Mouse (Mus musculus) heart, embryonic 13.5 days (tissue): ENCODE data around the gene Rnf213. TPM values are rescaled to one million over a fixed set of nuclear protein-coding genes. Genes with fewer than 3 reads are reported as not detected.

Source experiments
- ATAC-seq: fragments of 200-750 bp; cut with Nextera tagmentation; 2 replicates; pipeline ENCODE4 v1.8.0; 2017; ENCODE audit warnings: moderate TSS enrichment; ENCODE audit not compliant: insufficient number of reproducible peaks, low FRiP score, low TSS enrichment; ENCODE audit errors: extremely low read depth
- H3K27ac ChIP-seq: fragments of 300-500 bp; sonication (generic); replicated peaks from 2 replicates; pipeline ENCODE4 v1.5.1; 2015; ENCODE audit warnings: moderate library complexity, mild to moderate bottlenecking, inconsistent platforms
- H3K27me3 ChIP-seq: fragments of 300-500 bp; sonication (generic); replicated peaks from 2 replicates; pipeline ENCODE4 v1.6.1; 2015; ENCODE audit warnings: mild to moderate bottlenecking, inconsistent platforms
- H3K36me3 ChIP-seq: fragments of 300-500 bp; sonication (generic); 2 replicates; pipeline ENCODE4 v1.6.1; 2015; ENCODE audit warnings: mild to moderate bottlenecking, inconsistent platforms
- H3K4me1 ChIP-seq: fragments of 300-500 bp; sonication (generic); 2 replicates; pipeline ENCODE4 v1.6.1; 2015; ENCODE audit warnings: inconsistent platforms
- H3K4me2 ChIP-seq: fragments of 300-500 bp; sonication (generic); 2 replicates; pipeline ENCODE4 v1.6.1; 2015; ENCODE audit warnings: inconsistent platforms, mild to moderate bottlenecking, moderate library complexity
- H3K4me3 ChIP-seq: fragments of 300-500 bp; sonication (generic); 2 replicates; pipeline ENCODE4 v1.5.1; 2015; ENCODE audit warnings: moderate library complexity, mild to moderate bottlenecking, inconsistent platforms
- H3K9ac ChIP-seq: fragments of 300-500 bp; sonication (generic); 2 replicates; pipeline ENCODE4 v1.6.1; 2015; ENCODE audit warnings: inconsistent platforms, mild to moderate bottlenecking, moderate library complexity
- H3K9me3 ChIP-seq: fragments of 300-500 bp; sonication (generic); 2 replicates; pipeline ENCODE4 v1.6.1; 2016; ENCODE audit warnings: inconsistent platforms
- whole genome bisulfite sequencing: fragments of 180-500 bp; shearing (Covaris S2); methylation state at CpG from one replicate; pipeline ENCODE4 v1.1.7; 2015; ENCODE audit warnings: mixed read lengths; 5-methylcytosine and 5-hydroxymethylcytosine counted together
- polyA plus RNA-seq: library from polyadenylated mRNA; unstranded; fragments of >200 nt; fragmentation: Nextera tagmentation; extraction: Ambion mirVana; gene quantifications from 2 replicates; pipeline ENCODE4 v1.2.1, GENCODE M21; 2015

The Rnf213 gene
- polyA plus RNA-seq, 1 experiment from 2014 or later, result 6.8 TPM

- H3K4me2 ChIP-seq, result no peak overlapping the region
- no peak overlapping the region for H3K4me3 ChIP-seq
- H3K4me1 ChIP-seq, result no peaks in the 10 kb centered on the region
- H3K36me3 ChIP-seq, result peaks cover 92% of the 10 kb centered on the region
- no peak overlapping the region for H3K27ac ChIP-seq
- no peaks in the 10 kb centered on the region for H3K27me3 ChIP-seq
- H3K9ac ChIP-seq, result no peak overlapping the region
- no peaks in the 10 kb centered on the region for H3K9me3 ChIP-seq
- ATAC-seq, result no peak
These were observed 110.8 kb downstream of the Rnf213 start for GRCm38 (mm10) chr11:119503675-119504074.

GRCm38 (mm10) chr11:119506386-119506785 lies 113.5 kb downstream of the Rnf213 start:
- WGBS, result 76% methylated on average over 4 of the region's 4 CpGs
- Histone ChIP-seq H3K9me3 (no peaks in the 10 kb centered on the region), H3K4me1 (no peaks in the 10 kb centered on the region), H3K4me3 (no peak overlapping the region), H3K27me3 (no peaks in the 10 kb centered on the region), H3K27ac (no peak overlapping the region), H3K9ac (no peak overlapping the region), H3K4me2 (no peak overlapping the region), H3K36me3 (peaks cover 72% of the 10 kb centered on the region)
- no peak for ATAC-seq

GRCm38 (mm10) chr11:119507772-119508171 lies 114.9 kb downstream of the Rnf213 start:
- Histone ChIP-seq H3K4me2 (no peak overlapping the region), H3K27me3 (0 out of 2 replicates have a peak, but pooled peaks cover 6% of the 10 kb centered on the region), H3K9ac (no peak overlapping the region), H3K4me3 (no peak overlapping the region), H3K36me3 (peaks cover 58% of the 10 kb centered on the region), H3K9me3 (no peaks in the 10 kb centered on the region), H3K27ac (no peak overlapping the region), H3K4me1 (no peaks in the 10 kb centered on the region)
- ATAC-seq, result no peak
- WGBS, result 70% methylated on average over 8 of the region's 8 CpGs

GRCm38 (mm10) chr11:119509165-119509776 lies 116.4 kb downstream of the Rnf213 start:
- Histone ChIP-seq H3K9ac (no peak overlapping the region), H3K36me3 (peaks cover 48% of the 10 kb centered on the region), H3K27ac (no peak overlapping the region), H3K27me3 (peaks cover 21% of the 10 kb centered on the region), H3K4me3 (no peak overlapping the region), H3K9me3 (no peaks in the 10 kb centered on the region), H3K4me1 (no peaks in the 10 kb centered on the region), H3K4me2 (no peak overlapping the region)
- 0 out of 2 replicates have a peak, but pooled peaks have one; percentile 17 for ATAC-seq
- WGBS, result 72% methylated on average over 5 of the region's 5 CpGs

GRCm38 (mm10) chr11:119513038-119513659 lies 120.2 kb downstream of the Rnf213 start:
- H3K4me3 ChIP-seq, result no peak overlapping the region
- peaks cover 11% of the 10 kb centered on the region for H3K36me3 ChIP-seq
- H3K4me1 ChIP-seq, result peaks cover 7% of the 10 kb centered on the region; the same call in 1 of the 2 replicates
- H3K27me3 ChIP-seq, result peaks cover 55% of the 10 kb centered on the region
- H3K9ac ChIP-seq, result no peak overlapping the region
- H3K9me3 ChIP-seq, result no peaks in the 10 kb centered on the region
- no peak overlapping the region for H3K4me2 ChIP-seq
- ATAC-seq, result no peak
- WGBS, result 45% methylated on average over 9 of the region's 9 CpGs
- H3K27ac ChIP-seq, result no peak overlapping the region

GRCm38 (mm10) chr11:119514108-119514860 lies 121.4 kb downstream of the Rnf213 start:
- H3K4me1 ChIP-seq, result peaks cover 7% of the 10 kb centered on the region; the same call in 1 of the 2 replicates
- H3K27ac ChIP-seq, result no peak overlapping the region
- peak overlapping the region; percentile 34 for H3K4me3 ChIP-seq
- 52% methylated on average over 16 of the region's 16 CpGs for WGBS
- ATAC-seq, result no peak
- peak overlapping the region; percentile 62 for H3K4me2 ChIP-seq
- no peaks in the 10 kb centered on the region for H3K9me3 ChIP-seq
- 0 out of 2 replicates have a peak, but pooled peaks cover under 1% of the 10 kb centered on the region for H3K36me3 ChIP-seq
- H3K9ac ChIP-seq, result no peak overlapping the region
- H3K27me3 ChIP-seq, result peaks cover 57% of the 10 kb centered on the region

GRCm38 (mm10) chr11:119514967-119515636 lies 122.2 kb downstream of the Rnf213 start:
- H3K4me3 ChIP-seq, result peak overlapping the region; percentile 34
- H3K4me2 ChIP-seq, result peak overlapping the region; percentile 62

GRCm38 (mm10) chr11:119515823-119516676 lies 123.2 kb downstream of the Rnf213 start:
- peaks cover 7% of the 10 kb centered on the region; the same call in 1 of the 2 replicates for H3K4me1 ChIP-seq
- H3K4me3 ChIP-seq, result no peak overlapping the region
- WGBS, result 64% methylated on average over 16 of the region's 16 CpGs
- no peak overlapping the region for H3K4me2 ChIP-seq
- ATAC-seq, result no peak
- peaks cover 57% of the 10 kb centered on the region for H3K27me3 ChIP-seq
- H3K9ac ChIP-seq, result no peak overlapping the region
- no peaks in the 10 kb centered on the region for H3K9me3 ChIP-seq
- no peaks in the 10 kb centered on the region for H3K36me3 ChIP-seq
- no peak overlapping the region for H3K27ac ChIP-seq

More at GRCm38 (mm10) chr11:119514967-119515636, 122.2 kb downstream of the Rnf213 start:
- peak overlapping the region; percentile 50; the same call in 1 of the 2 replicates for H3K9ac ChIP-seq
- peaks cover 7% of the 10 kb centered on the region; the same call in 1 of the 2 replicates for H3K4me1 ChIP-seq
- no peaks in the 10 kb centered on the region for H3K9me3 ChIP-seq
- ATAC-seq, result no peak
- H3K27me3 ChIP-seq, result peaks cover 57% of the 10 kb centered on the region
- WGBS, result 3% methylated on average over 21 of the region's 21 CpGs
- H3K27ac ChIP-seq, result no peak overlapping the region
- no peaks in the 10 kb centered on the region for H3K36me3 ChIP-seq

GRCm38 (mm10) chr11:119516677-119517361 lies 123.9 kb downstream of the Rnf213 start:
- 64% methylated on average over 12 of the region's 12 CpGs for WGBS
- Histone ChIP-seq H3K4me3 (no peak overlapping the region), H3K27me3 (peaks cover 57% of the 10 kb centered on the region), H3K9me3 (no peaks in the 10 kb centered on the region), H3K9ac (no peak overlapping the region), H3K27ac (no peak overlapping the region), H3K4me2 (no peak overlapping the region), H3K4me1 (peaks cover 7% of the 10 kb centered on the region; the same call in 1 of the 2 replicates), H3K36me3 (no peaks in the 10 kb centered on the region)
- ATAC-seq, result no peak

GRCm38 (mm10) chr11:119519387-119519786 lies 126.5 kb downstream of the Rnf213 start:
- no peaks in the 10 kb centered on the region for H3K9me3 ChIP-seq
- H3K36me3 ChIP-seq, result no peaks in the 10 kb centered on the region
- H3K4me2 ChIP-seq, result no peak overlapping the region
- H3K9ac ChIP-seq, result no peak overlapping the region
- H3K4me3 ChIP-seq, result no peak overlapping the region
- peaks cover 35% of the 10 kb centered on the region for H3K27me3 ChIP-seq
- no peak for ATAC-seq
- 83% methylated on average over 1 of the region's 1 CpGs for WGBS
- H3K27ac ChIP-seq, result no peak overlapping the region
- H3K4me1 ChIP-seq, result peaks cover 7% of the 10 kb centered on the region; the same call in 1 of the 2 replicates
